Comparison of ENCODE assay signal across 8 mouse cellular contexts in the genomic region with DNA sequence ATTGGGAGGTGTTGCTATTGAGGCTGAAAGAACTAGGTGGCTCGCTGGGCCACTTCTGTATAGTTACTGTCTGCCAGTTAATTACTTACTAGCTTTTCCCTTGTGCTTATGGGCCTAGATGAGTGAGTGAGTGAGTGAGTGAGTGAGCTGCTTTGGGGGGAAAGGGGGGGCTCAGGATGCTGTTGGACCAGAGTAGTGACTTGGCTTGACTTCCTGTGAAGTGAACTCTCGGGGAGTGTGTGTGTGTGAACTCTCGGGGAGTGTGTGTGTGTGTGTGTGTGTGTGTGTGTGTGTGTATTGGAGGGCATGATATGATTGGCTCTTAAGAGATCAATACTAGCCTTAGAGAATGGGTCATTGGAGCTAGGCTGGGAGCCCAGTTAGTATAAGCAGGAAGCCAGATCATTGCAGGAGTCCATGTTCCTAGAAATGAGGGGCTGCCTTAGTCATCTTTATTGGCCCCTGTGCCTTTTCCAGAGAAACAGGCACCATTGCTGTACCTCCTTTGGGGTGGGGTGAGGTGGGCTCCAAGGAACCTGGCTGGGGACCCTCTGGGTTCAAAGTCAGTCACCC. TPM values are rescaled to one million over a fixed set of nuclear protein-coding genes. Genes with fewer than 3 reads are reported as not detected.
DNase-seq lines count a peak whose midpoint lies in the region; ATAC-seq lines count a peak whose summit lies in the region.

No protein-coding gene starts in this region.

- H3K27ac ChIP-seq in heart, embryonic 11.5 days (ENCODE audit: low read depth, low read length), result peak overlapping the region; percentile 84
- peak overlapping the region; percentile 88; the same call in 1 of the 2 replicates for H3K27ac ChIP-seq in embryonic facial prominence, embryonic 12.5 days
- peak overlapping the region; percentile 47; the same call in 1 of the 2 replicates for H3K27ac ChIP-seq in intestine, embryonic 14.5 days (ENCODE audit: low read depth)
- H3K27ac ChIP-seq in midbrain, embryonic 12.5 days (replicated peaks), result peak overlapping the region; percentile 79; the same call in 1 of the 2 replicates

- WGBS in heart, embryonic 11.5 days (ENCODE audit: insufficient replicate concordance), result 32% methylated on average over 3 of the region's 3 CpGs
- 50% methylated on average over 3 of the region's 3 CpGs for WGBS in embryonic facial prominence, embryonic 12.5 days
- WGBS in intestine, embryonic 14.5 days, result 39% methylated on average over 3 of the region's 3 CpGs
- WGBS in midbrain, embryonic 12.5 days, result 50% methylated on average over 3 of the region's 3 CpGs

- no peaks in the 10 kb centered on the region for H3K27me3 ChIP-seq in heart, embryonic 11.5 days (ENCODE audit: control insufficient read depth, insufficient read depth, low read length)
- H3K27me3 ChIP-seq in embryonic facial prominence, embryonic 12.5 days, result no peaks in the 10 kb centered on the region
- no peaks in the 10 kb centered on the region for H3K27me3 ChIP-seq in intestine, embryonic 14.5 days (replicated peaks; ENCODE audit: control insufficient read depth, insufficient read depth, low read length)
- H3K27me3 ChIP-seq in midbrain, embryonic 12.5 days, result no peaks in the 10 kb centered on the region

- ATAC-seq in heart, embryonic 11.5 days (replicated peaks; ENCODE audit: insufficient number of reproducible peaks, low FRiP score, low TSS enrichment), result no peak
- no peak for ATAC-seq in embryonic facial prominence, embryonic 12.5 days (ENCODE audit: insufficient number of reproducible peaks, insufficient read depth, low FRiP score, low TSS enrichment)
- no peak for ATAC-seq in intestine, embryonic 14.5 days (replicated peaks; ENCODE audit: low FRiP score, low TSS enrichment, low read depth)
- ATAC-seq in midbrain, embryonic 12.5 days (ENCODE audit: low FRiP score, low read depth), result no peak
- ATAC-seq in monocyte, adult 5-6 weeks (replicated peaks; ENCODE audit: insufficient number of reproducible peaks, low FRiP score, low TSS enrichment, poor library complexity, severe bottlenecking), result no peak

- intact Hi-C loops in heart, postnatal 14 days (cut with DNase I), result no loop called here
- intact Hi-C loops in gastrocnemius, postnatal 14 days (cut with DNase I; ENCODE audit: low total_unique reads), result no loop called here

- peak overlapping the region; percentile 90 for H3K4me3 ChIP-seq in heart, embryonic 11.5 days (ENCODE audit: low read depth, low read length)
- peak overlapping the region; percentile 87 for H3K4me3 ChIP-seq in embryonic facial prominence, embryonic 12.5 days
- peak overlapping the region; percentile 94 for H3K4me3 ChIP-seq in intestine, embryonic 14.5 days (ENCODE audit: low read depth, low read length)
- peak overlapping the region; percentile 81 for H3K4me3 ChIP-seq in midbrain, embryonic 12.5 days

- H3K36me3 ChIP-seq in heart, embryonic 11.5 days (ENCODE audit: control insufficient read depth, insufficient read depth, low read length), result peaks cover 38% of the 10 kb centered on the region
- peaks cover 61% of the 10 kb centered on the region for H3K36me3 ChIP-seq in embryonic facial prominence, embryonic 12.5 days
- peaks cover 60% of the 10 kb centered on the region for H3K36me3 ChIP-seq in intestine, embryonic 14.5 days (ENCODE audit: control insufficient read depth, insufficient read depth, low read length)
- peaks cover 67% of the 10 kb centered on the region for H3K36me3 ChIP-seq in midbrain, embryonic 12.5 days

- peaks cover 71% of the 10 kb centered on the region for H3K4me1 ChIP-seq in heart, embryonic 11.5 days (ENCODE audit: control insufficient read depth, insufficient read depth, low read length)
- peaks cover 80% of the 10 kb centered on the region for H3K4me1 ChIP-seq in embryonic facial prominence, embryonic 12.5 days
- H3K4me1 ChIP-seq in intestine, embryonic 14.5 days (replicated peaks; ENCODE audit: control insufficient read depth, insufficient read depth, low read length), result peaks cover 78% of the 10 kb centered on the region
- H3K4me1 ChIP-seq in midbrain, embryonic 12.5 days, result peaks cover 84% of the 10 kb centered on the region

- peak overlapping the region; percentile 69 for H3K4me2 ChIP-seq in heart, embryonic 11.5 days
- H3K4me2 ChIP-seq in embryonic facial prominence, embryonic 12.5 days (replicated peaks), result peak overlapping the region; percentile 88
- peak overlapping the region; percentile 89 for H3K4me2 ChIP-seq in intestine, embryonic 14.5 days (ENCODE audit: low read length)
- peak overlapping the region; percentile 66 for H3K4me2 ChIP-seq in midbrain, embryonic 12.5 days (replicated peaks)

- peak overlapping the region; percentile 100; the same call in 1 of the 2 replicates for H3K9ac ChIP-seq in heart, embryonic 11.5 days (ENCODE audit: low read depth, low read length)
- H3K9ac ChIP-seq in embryonic facial prominence, embryonic 12.5 days, result peak overlapping the region; percentile 39
- peak overlapping the region; percentile 11 for H3K9ac ChIP-seq in intestine, embryonic 14.5 days (ENCODE audit: low read length)
- H3K9ac ChIP-seq in midbrain, embryonic 12.5 days (replicated peaks), result peak overlapping the region; percentile 92

- DNase-seq in heart, postnatal 14 days, result no peak
- DNase-seq in intestine, embryonic 14.5 days (ENCODE audit: low spot score), result no peak
- DNase-seq in gastrocnemius, postnatal 14 days, result no peak
- DNase-seq in ovary, postnatal 14 days (ENCODE audit: low spot score), result no peak

- no peaks in the 10 kb centered on the region for H3K9me3 ChIP-seq in heart, embryonic 11.5 days (replicated peaks; ENCODE audit: control insufficient read depth, low read length)
- no peaks in the 10 kb centered on the region for H3K9me3 ChIP-seq in embryonic facial prominence, embryonic 12.5 days
- H3K9me3 ChIP-seq in intestine, embryonic 14.5 days (ENCODE audit: control insufficient read depth, low read length), result no peaks in the 10 kb centered on the region
- no peaks in the 10 kb centered on the region for H3K9me3 ChIP-seq in midbrain, embryonic 12.5 days

RNA-seq across cellular contexts. Expression of a gene that starts 5.0 kb away (rescaled TPM):
- polyA plus RNA-seq in heart, embryonic 11.5 days (2014; fragmentation: Nextera tagmentation; extraction: Ambion mirVana), result 28.7 and 33.7 TPM in 2 replicates
- 10 to 100 TPM; 61.6 to 64.6 TPM for total RNA-seq in heart, postnatal 14 days (2021)
- 79.5 and 80.6 TPM in 2 replicates for polyA plus RNA-seq in embryonic facial prominence, embryonic 12.5 days (2016; fragmentation: Nextera tagmentation; extraction: Ambion mirVana)
- polyA plus RNA-seq in intestine, embryonic 14.5 days (2014; fragmentation: Nextera tagmentation; extraction: Ambion mirVana), result 29.3 and 33.6 TPM in 2 replicates
- polyA plus RNA-seq in midbrain, embryonic 12.5 days (2016; fragmentation: Nextera tagmentation; extraction: Ambion mirVana), result 108 and 114 TPM in 2 replicates
- 1.9 TPM in 1 of 3 replicates, not detected in the others for total RNA-seq in monocyte, adult 5-6 weeks (2017)
- total RNA-seq in gastrocnemius, postnatal 14 days (2021), result 10 to 100 TPM; 19.4 to 25.0 TPM

Comparison
In these comparisons a context has a peak if more than half of its experiments do, and no peak if none do; other contexts are left out.
1. H3K9ac ChIP-seq: peak in every context shown above with its lines; median percentile 100 in heart, embryonic 11.5 days; 92 in midbrain, embryonic 12.5 days; 39 in embryonic facial prominence, embryonic 12.5 days; 11 in intestine, embryonic 14.5 days.